Mouse (Mus musculus) B cell, adult 2 months (primary cell): ENCODE results near the gene Eps8l2.
A peak's percentile ranks its signal among the peaks of the same experiment; 100 is the strongest.
"Not testable (repeated sequence)": the region's sequence is repeated elsewhere in the genome, so short reads cannot be mapped to it uniquely, and the experiment has no call there.

Experiments
- DNase-seq, 2 experiments: peaks; one replicate each; pipeline ENCODE4 v3.0.0; 2022

Eps8l2 gene

GRCm38 (mm10) chr7:141367358-141367757, 28.7 kb downstream of the Eps8l2 start:
- no peak for DNase-seq

GRCm38 (mm10) chr7:141369918-141370317, 31.2 kb downstream of the Eps8l2 start:
- no peak for DNase-seq

- DNase-seq: peak in 1 of 2 experiments; percentile 10
Measured at GRCm38 (mm10) chr7:141371942-141372595, 33.4 kb downstream of the Eps8l2 start.

- no peak for DNase-seq
Measured at GRCm38 (mm10) chr7:141373611-141374010, 34.9 kb downstream of the Eps8l2 start.

GRCm38 (mm10) chr7:141374399-141374798, 35.7 kb downstream of the Eps8l2 start:
- DNase-seq: no peak

- no peak for DNase-seq
Measured at GRCm38 (mm10) chr7:141379584-141379983, 40.9 kb downstream of the Eps8l2 start.

- no peak for DNase-seq
Measured at GRCm38 (mm10) chr7:141381068-141381835, 42.6 kb downstream of the Eps8l2 start.

- DNase-seq: no peak
Measured at GRCm38 (mm10) chr7:141387807-141388486, 49.3 kb downstream of the Eps8l2 start.

- DNase-seq: no peak
Measured at GRCm38 (mm10) chr7:141388487-141389109, 49.9 kb downstream of the Eps8l2 start.

GRCm38 (mm10) chr7:141390326-141391259, 51.9 kb downstream of the Eps8l2 start:
- no peak for DNase-seq

- DNase-seq: peak; percentile 95 to 96
Measured at GRCm38 (mm10) chr7:141391625-141392551, 53.2 kb downstream of the Eps8l2 start, which contains the start of gene Taldo1. Gene Taldo1 (plus strand): TSS chr7:141392199.

- DNase-seq: no peak
Measured at GRCm38 (mm10) chr7:141392552-141393222, 54.0 kb downstream of the Eps8l2 start.

GRCm38 (mm10) chr7:141394158-141394557, 55.5 kb downstream of the Eps8l2 start:
- no peak for DNase-seq

- DNase-seq: peak; percentile 89
Measured at GRCm38 (mm10) chr7:141394771-141395170, 56.1 kb downstream of the Eps8l2 start.

GRCm38 (mm10) chr7:141395348-141395747, 56.7 kb downstream of the Eps8l2 start:
- DNase-seq: no peak

- DNase-seq: peak; percentile 68 to 69
Measured at GRCm38 (mm10) chr7:141403305-141403704, 64.6 kb downstream of the Eps8l2 start.

GRCm38 (mm10) chr7:141405466-141405865, 66.8 kb downstream of the Eps8l2 start:
- no peak for DNase-seq

- not testable (repeated sequence) for DNase-seq
Measured at GRCm38 (mm10) chr7:141407670-141408069, 69.0 kb downstream of the Eps8l2 start.

- DNase-seq: peak; percentile 86 to 88
Measured at GRCm38 (mm10) chr7:141408833-141409232, 70.2 kb downstream of the Eps8l2 start.

- DNase-seq: no peak
Measured at GRCm38 (mm10) chr7:141410631-141411030, 72.0 kb downstream of the Eps8l2 start.
